Mouse (Mus musculus): ENCODE measurements around the gene Mdm4.
A peak's percentile ranks its signal among the peaks of the same experiment; 100 is the strongest.

Gene Mdm4

GRCm38 (mm10) chr1:132937296-132938030, 92.9 kb downstream of the Mdm4 start:
- no peak for DNase-seq

GRCm38 (mm10) chr1:132934856-132935255, 95.5 kb downstream of the Mdm4 start:
- peak; percentile 84 for DNase-seq

GRCm38 (mm10) chr1:132932421-132932820, 97.9 kb downstream of the Mdm4 start:
- DNase-seq: no peak

GRCm38 (mm10) chr1:132930291-132930690, 100.1 kb downstream of the Mdm4 start:
- no peak for DNase-seq

- DNase-seq: no peak
These were observed 101.5 kb downstream of the Mdm4 start for GRCm38 (mm10) chr1:132928907-132929250.

GRCm38 (mm10) chr1:132928032-132928906, 102.1 kb downstream of the Mdm4 start:
- DNase-seq: no peak

- DNase-seq: no peak
These were observed 105.1 kb downstream of the Mdm4 start for GRCm38 (mm10) chr1:132925270-132925669.

- no peak for DNase-seq
These were observed 108.1 kb downstream of the Mdm4 start for GRCm38 (mm10) chr1:132922257-132922656.

GRCm38 (mm10) chr1:132921071-132921470, 109.3 kb downstream of the Mdm4 start:
- no peak for DNase-seq

GRCm38 (mm10) chr1:132919258-132919657, 111.1 kb downstream of the Mdm4 start:
- DNase-seq: no peak

GRCm38 (mm10) chr1:132918117-132918680, 112.2 kb downstream of the Mdm4 start:
- no peak for DNase-seq

- DNase-seq: no peak
These were observed 112.8 kb downstream of the Mdm4 start for GRCm38 (mm10) chr1:132917554-132917953.

GRCm38 (mm10) chr1:132915849-132916493, 114.4 kb downstream of the Mdm4 start:
- DNase-seq: peak; percentile 90

- DNase-seq: no peak
These were observed 119.8 kb downstream of the Mdm4 start for GRCm38 (mm10) chr1:132910414-132911041.

GRCm38 (mm10) chr1:132909951-132910350, 120.4 kb downstream of the Mdm4 start:
- no peak for DNase-seq
